Mouse (Mus musculus) midbrain, embryonic 12.5 days (tissue): ENCODE results near the gene Adgrl2. TPM values are rescaled to one million over a fixed set of nuclear protein-coding genes. Genes with fewer than 3 reads are reported as not detected.

ENCODE experiments used
- ATAC-seq: fragments of 200-750 bp; cut with Nextera tagmentation; 2 replicates; pipeline ENCODE4 v1.8.0; 2017; ENCODE audit warnings: low read depth, moderate TSS enrichment, moderate library complexity; ENCODE audit not compliant: low FRiP score
- H3K27ac ChIP-seq: fragments of 300-500 bp; sonication (generic); replicated peaks from 2 replicates; pipeline ENCODE4 v1.5.1; 2016; ENCODE audit warnings: mild to moderate bottlenecking
- H3K27me3 ChIP-seq: fragments of 300-500 bp; sonication (generic); 2 replicates; pipeline ENCODE4 v1.6.1; 2016; ENCODE audit warnings: mild to moderate bottlenecking
- H3K36me3 ChIP-seq: fragments of 300-500 bp; sonication (generic); 2 replicates; pipeline ENCODE4 v1.6.1; 2016
- H3K4me1 ChIP-seq: fragments of 300-500 bp; sonication (generic); 2 replicates; pipeline ENCODE4 v1.6.1; 2016
- H3K4me2 ChIP-seq: fragments of 300-500 bp; sonication (generic); replicated peaks from 2 replicates; pipeline ENCODE4 v1.6.1; 2016; ENCODE audit warnings: mild to moderate bottlenecking, moderate library complexity
- H3K4me3 ChIP-seq: fragments of 300-500 bp; sonication (generic); 2 replicates; pipeline ENCODE4 v1.5.1; 2016; ENCODE audit warnings: mild to moderate bottlenecking
- H3K9ac ChIP-seq: fragments of 300-500 bp; sonication (generic); replicated peaks from 2 replicates; pipeline ENCODE4 v1.6.1; 2016; ENCODE audit warnings: mild to moderate bottlenecking, moderate library complexity
- H3K9me3 ChIP-seq: fragments of 300-500 bp; sonication (generic); 2 replicates; pipeline ENCODE4 v1.6.1; 2016; ENCODE audit warnings: mild to moderate bottlenecking
- WGBS: fragments of 180-500 bp; shearing (Covaris S2); methylation state at CpG from one replicate; pipeline ENCODE4 v1.1.7; 2016; 5-methylcytosine and 5-hydroxymethylcytosine counted together
- polyA plus RNA-seq: library from polyadenylated mRNA; unstranded; fragments of >200 nt; fragmentation: Nextera tagmentation; extraction: Ambion mirVana; gene quantifications from 2 replicates; pipeline ENCODE4 v1.2.1, GENCODE M21; 2016

Adgrl2 gene
- polyA plus RNA-seq, 1 experiment from 2014 or later = 152 TPM

DNA sequence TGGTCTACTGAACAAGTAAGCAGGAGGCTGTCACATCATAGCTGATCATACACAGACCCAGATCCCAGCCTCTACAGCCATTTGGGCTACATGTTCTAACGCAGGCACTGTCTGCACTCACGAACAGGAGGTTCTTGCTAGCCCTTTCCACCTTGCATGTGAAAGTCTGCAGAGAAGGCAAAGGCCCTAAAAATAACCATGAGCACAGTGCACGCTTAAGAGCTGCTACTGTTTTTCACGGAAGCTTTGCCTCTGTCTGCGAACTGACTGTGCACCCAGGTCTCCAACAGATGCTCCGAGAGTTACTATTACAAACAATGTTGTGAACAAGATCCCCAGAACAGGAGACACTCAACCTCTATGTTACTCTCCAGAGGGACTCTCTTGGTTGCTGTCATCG lies 124.3 kb downstream of the Adgrl2 start:
- 0 out of 2 replicates have a peak, but pooled peaks cover 5% of the 10 kb centered on the region for H3K36me3 ChIP-seq
- no peak overlapping the region for H3K9ac ChIP-seq
- H3K9me3 ChIP-seq = no peaks in the 10 kb centered on the region
- H3K27me3 ChIP-seq = no peaks in the 10 kb centered on the region
- no peak overlapping the region for H3K4me2 ChIP-seq
- peaks cover 6% of the 10 kb centered on the region for H3K4me1 ChIP-seq
- no peak overlapping the region for H3K4me3 ChIP-seq
- WGBS = 89% methylated on average over 7 of the region's 7 CpGs
- no peak overlapping the region for H3K27ac ChIP-seq
- ATAC-seq = no peak

- no peak overlapping the region for H3K9ac ChIP-seq
- H3K4me3 ChIP-seq = no peak overlapping the region
- 82% methylated on average over 7 of the region's 7 CpGs for WGBS
- no peak for ATAC-seq
- no peak overlapping the region for H3K27ac ChIP-seq
- peaks cover 6% of the 10 kb centered on the region for H3K4me1 ChIP-seq
- H3K9me3 ChIP-seq = no peaks in the 10 kb centered on the region
- no peak overlapping the region for H3K4me2 ChIP-seq
- H3K27me3 ChIP-seq = no peaks in the 10 kb centered on the region
- H3K36me3 ChIP-seq = 0 out of 2 replicates have a peak, but pooled peaks cover 5% of the 10 kb centered on the region
Measured at GRCm38 (mm10) chr3:148865234-148865633, 125.1 kb downstream of the Adgrl2 start.

DNA sequence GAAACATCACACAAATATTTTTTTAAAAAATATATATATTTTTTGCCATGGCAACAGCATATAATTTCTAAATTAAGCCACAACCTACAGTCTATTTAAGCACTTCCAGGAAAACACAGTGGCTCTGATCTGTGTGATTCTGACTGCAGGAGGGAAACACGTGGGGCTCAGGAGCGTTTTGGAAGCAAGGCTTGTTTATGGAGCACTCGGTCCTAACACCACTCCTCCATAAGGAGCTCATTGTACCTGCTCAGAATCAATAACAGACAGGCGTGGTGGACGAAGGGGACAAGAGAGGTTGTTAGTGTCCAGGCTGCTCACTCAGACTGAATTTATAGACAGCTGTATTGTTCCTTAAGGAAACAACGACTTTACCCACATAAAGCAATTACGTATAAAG lies 128.5 kb downstream of the Adgrl2 start:
- no peak overlapping the region for H3K4me2 ChIP-seq
- H3K4me3 ChIP-seq = no peak overlapping the region
- no peaks in the 10 kb centered on the region for H3K4me1 ChIP-seq
- peaks cover 18% of the 10 kb centered on the region for H3K36me3 ChIP-seq
- no peaks in the 10 kb centered on the region for H3K9me3 ChIP-seq
- no peaks in the 10 kb centered on the region for H3K27me3 ChIP-seq
- WGBS = 64% methylated on average over 7 of the region's 7 CpGs
- H3K27ac ChIP-seq = no peak overlapping the region
- ATAC-seq = no peak
- no peak overlapping the region for H3K9ac ChIP-seq

- Histone ChIP-seq H3K4me2 (peak overlapping the region; percentile 45), H3K4me1 (peaks cover 26% of the 10 kb centered on the region), H3K27me3 (no peaks in the 10 kb centered on the region), H3K9me3 (no peaks in the 10 kb centered on the region), H3K9ac (peak overlapping the region; percentile 34; the same call in 1 of the 2 replicates), H3K4me3 (peak overlapping the region; percentile 14; the same call in 1 of the 2 replicates), H3K36me3 (peaks cover 34% of the 10 kb centered on the region), H3K27ac (0 out of 2 replicates have a peak overlapping the region, but pooled peaks have one; percentile 39)
- peak; percentile 50 for ATAC-seq
- WGBS = 12% methylated on average over 12 of the region's 12 CpGs
Measured at GRCm38 (mm10) chr3:148854306-148854910, 135.9 kb downstream of the Adgrl2 start.

DNA sequence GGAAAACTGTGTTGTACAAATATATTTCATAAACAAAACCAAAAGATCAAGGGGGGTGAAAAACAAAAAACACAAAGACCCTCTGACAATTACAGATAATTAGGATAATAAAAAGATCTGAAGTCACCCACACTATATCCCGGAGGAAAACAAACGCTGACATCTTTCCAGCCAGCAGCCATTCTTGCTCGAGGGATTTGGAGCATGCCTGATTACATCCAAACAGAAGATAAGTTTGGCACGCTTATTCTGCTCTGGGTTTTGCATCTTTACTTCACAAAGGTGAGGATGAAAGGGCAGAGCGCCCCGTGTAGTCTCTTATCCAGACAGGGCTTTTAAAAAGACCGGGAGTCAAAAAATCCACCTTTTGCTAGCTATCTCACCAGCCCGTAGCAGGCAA lies 137.0 kb downstream of the Adgrl2 start:
- Histone ChIP-seq H3K9ac (no peak overlapping the region), H3K4me3 (no peak overlapping the region), H3K4me2 (no peak overlapping the region), H3K36me3 (peaks cover 33% of the 10 kb centered on the region), H3K4me1 (peaks cover 26% of the 10 kb centered on the region), H3K27me3 (no peaks in the 10 kb centered on the region), H3K27ac (no peak overlapping the region), H3K9me3 (no peaks in the 10 kb centered on the region)
- 9% methylated on average over 8 of the region's 8 CpGs for WGBS
- no peak for ATAC-seq

GRCm38 (mm10) chr3:148852556-148852955 lies 137.8 kb downstream of the Adgrl2 start:
- Histone ChIP-seq H3K27ac (no peak overlapping the region), H3K4me3 (no peak overlapping the region), H3K4me1 (peaks cover 26% of the 10 kb centered on the region), H3K36me3 (peaks cover 32% of the 10 kb centered on the region), H3K9me3 (no peaks in the 10 kb centered on the region), H3K4me2 (no peak overlapping the region), H3K27me3 (no peaks in the 10 kb centered on the region), H3K9ac (no peak overlapping the region)
- 37% methylated on average over 12 of the region's 12 CpGs for WGBS
- ATAC-seq = peak; percentile 31; the same call in 1 of the 2 replicates

GRCm38 (mm10) chr3:148850821-148851220 lies 139.5 kb downstream of the Adgrl2 start:
- Histone ChIP-seq H3K4me3 (no peak overlapping the region), H3K4me1 (peaks cover 26% of the 10 kb centered on the region), H3K9me3 (no peaks in the 10 kb centered on the region), H3K4me2 (no peak overlapping the region), H3K36me3 (peaks cover 50% of the 10 kb centered on the region), H3K9ac (no peak overlapping the region), H3K27me3 (no peaks in the 10 kb centered on the region), H3K27ac (no peak overlapping the region)
- WGBS = 87% methylated on average over 4 of the region's 4 CpGs
- ATAC-seq = no peak

DNA sequence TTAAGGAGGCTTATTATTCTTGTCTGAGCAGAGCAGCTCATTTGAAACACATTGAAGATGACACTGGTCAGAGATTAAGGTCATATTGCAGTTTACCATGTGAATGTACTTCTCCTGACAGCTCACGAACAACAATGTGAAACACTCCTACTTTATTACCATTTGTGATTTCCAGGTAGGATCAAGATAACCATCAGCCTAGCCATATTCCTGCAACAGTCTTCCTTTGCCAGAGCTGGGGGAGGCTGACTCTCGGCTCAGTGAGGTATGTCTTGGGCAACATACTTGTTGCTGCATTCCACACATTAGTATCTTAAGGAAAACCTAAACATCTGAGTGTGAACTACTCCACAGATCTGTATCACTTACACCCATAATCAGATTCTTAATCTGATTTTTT lies 142.0 kb downstream of the Adgrl2 start:
- Histone ChIP-seq H3K4me1 (peaks cover 10% of the 10 kb centered on the region), H3K4me3 (no peak overlapping the region), H3K27ac (no peak overlapping the region), H3K36me3 (peaks cover 62% of the 10 kb centered on the region), H3K4me2 (no peak overlapping the region), H3K9me3 (no peaks in the 10 kb centered on the region), H3K9ac (no peak overlapping the region), H3K27me3 (no peaks in the 10 kb centered on the region)
- WGBS = 77% methylated on average over 2 of the region's 2 CpGs
- no peak for ATAC-seq

DNA sequence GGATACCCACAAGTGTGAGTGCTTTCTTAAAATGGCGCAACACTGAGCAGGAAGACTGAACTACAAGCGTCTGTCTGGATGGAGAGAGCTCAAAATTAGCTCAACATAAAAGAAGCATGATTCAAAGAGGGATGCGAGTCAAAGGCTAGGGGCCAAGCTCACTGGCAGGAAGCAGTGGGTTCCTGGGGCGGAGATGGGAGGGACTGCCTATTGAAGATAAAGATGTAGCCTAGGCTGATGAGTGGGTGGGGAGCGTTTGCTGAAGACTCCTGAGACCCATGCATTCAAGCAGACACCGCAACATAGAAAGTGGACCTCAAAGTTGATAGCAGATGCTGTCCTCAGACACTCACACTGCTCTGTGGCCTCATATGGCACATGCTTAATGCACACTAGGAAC lies 146.2 kb downstream of the Adgrl2 start:
- 86% methylated on average over 6 of the region's 6 CpGs for WGBS
- no peak for ATAC-seq
- Histone ChIP-seq H3K36me3 (peaks cover 39% of the 10 kb centered on the region), H3K4me1 (peaks cover 12% of the 10 kb centered on the region; the same call in 1 of the 2 replicates), H3K9ac (no peak overlapping the region), H3K4me3 (no peak overlapping the region), H3K9me3 (no peaks in the 10 kb centered on the region), H3K27ac (no peak overlapping the region), H3K27me3 (no peaks in the 10 kb centered on the region), H3K4me2 (no peak overlapping the region)

GRCm38 (mm10) chr3:148842533-148842932 lies 147.8 kb downstream of the Adgrl2 start:
- H3K36me3 ChIP-seq = peaks cover 32% of the 10 kb centered on the region
- H3K27me3 ChIP-seq = no peaks in the 10 kb centered on the region
- no peak overlapping the region for H3K4me2 ChIP-seq
- peak; percentile 7; the same call in 1 of the 2 replicates for ATAC-seq
- no peak overlapping the region for H3K4me3 ChIP-seq
- no peak overlapping the region for H3K9ac ChIP-seq
- H3K27ac ChIP-seq = no peak overlapping the region
- H3K4me1 ChIP-seq = peaks cover 23% of the 10 kb centered on the region
- WGBS = 77% methylated on average over 7 of the region's 7 CpGs
- no peaks in the 10 kb centered on the region for H3K9me3 ChIP-seq

DNA sequence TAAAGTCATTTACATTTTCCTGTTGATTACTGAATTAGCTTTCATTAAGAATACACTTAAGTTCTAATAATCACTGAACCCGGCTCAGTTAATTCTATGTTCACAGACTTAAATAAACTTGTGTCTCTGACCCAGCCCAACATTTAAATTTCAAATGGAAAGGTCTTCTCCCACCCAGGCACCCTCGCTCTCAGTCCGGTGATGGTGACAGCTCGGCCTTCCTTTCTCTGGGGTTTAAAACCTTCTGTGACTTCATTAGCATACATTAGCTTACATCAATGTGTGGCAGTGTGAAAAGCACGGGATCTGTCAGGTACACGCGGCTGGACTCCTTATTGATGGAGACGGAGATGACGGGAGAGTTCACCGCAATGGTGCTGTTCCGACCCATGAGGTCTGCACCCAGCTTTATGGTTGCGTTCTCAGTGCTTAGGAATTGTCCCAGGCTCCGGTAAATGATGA lies 151.5 kb downstream of the Adgrl2 start:
- Histone ChIP-seq H3K4me3 (no peak overlapping the region), H3K4me2 (peak overlapping the region; percentile 11; the same call in 1 of the 2 replicates), H3K9me3 (no peaks in the 10 kb centered on the region), H3K4me1 (peaks cover 23% of the 10 kb centered on the region), H3K27ac (0 out of 2 replicates have a peak overlapping the region, but pooled peaks have one; percentile 35), H3K9ac (no peak overlapping the region), H3K27me3 (no peaks in the 10 kb centered on the region), H3K36me3 (peaks cover 37% of the 10 kb centered on the region)
- ATAC-seq = peak; percentile 69
- 44% methylated on average over 13 of the region's 13 CpGs for WGBS

- peaks cover 43% of the 10 kb centered on the region for H3K36me3 ChIP-seq
- H3K27ac ChIP-seq = 0 out of 2 replicates have a peak overlapping the region, but pooled peaks have one; percentile 30
- peak overlapping the region; percentile 11; the same call in 1 of the 2 replicates for H3K4me2 ChIP-seq
- H3K4me3 ChIP-seq = no peak overlapping the region
- WGBS = 66% methylated on average over 13 of the region's 13 CpGs
- H3K4me1 ChIP-seq = peaks cover 23% of the 10 kb centered on the region
- H3K9ac ChIP-seq = no peak overlapping the region
- H3K9me3 ChIP-seq = no peaks in the 10 kb centered on the region
- H3K27me3 ChIP-seq = no peaks in the 10 kb centered on the region
- ATAC-seq = peak; percentile 59; the same call in 1 of the 2 replicates
Measured at GRCm38 (mm10) chr3:148838095-148838834, 152.1 kb downstream of the Adgrl2 start.
